Mouse (Mus musculus) testis, postnatal 10 days (tissue): ENCODE measurements around the gene Atox1.

Source experiments
- DNase-seq: peaks from one replicate; pipeline ENCODE4 v3.0.0; 2021; ENCODE audit warnings: low spot score

Atox1 gene

GRCm38 (mm10) chr11:55461019-55461645 lies at the start of gene Atox1:
Gene Atox1 (minus strand): TSS chr11:55461239.
- peak; percentile 97 for DNase-seq

DNA sequence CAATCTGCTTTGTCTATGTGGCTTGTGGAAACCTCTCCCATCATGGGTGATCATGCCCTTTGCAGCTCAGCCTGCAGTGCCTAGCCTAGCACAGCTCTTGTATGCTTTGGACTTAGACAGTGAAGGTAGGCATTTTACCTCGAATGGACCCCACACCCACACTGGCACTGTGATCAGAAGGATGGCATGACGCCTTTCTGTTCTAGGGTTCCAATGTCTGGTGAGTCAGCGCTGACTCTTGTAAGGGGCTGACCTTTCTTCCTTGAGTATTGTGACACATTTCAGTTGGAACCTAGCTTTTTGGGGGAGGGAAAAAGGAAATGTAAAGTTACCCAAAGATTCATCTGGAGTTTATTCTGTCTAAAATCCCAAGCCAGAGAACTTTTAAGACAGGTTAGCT lies 44.4 kb upstream of the Atox1 start:
- DNase-seq = no peak

- no peak for DNase-seq
Observed at GRCm38 (mm10) chr11:55502886-55503285, 41.8 kb upstream of the Atox1 start.

GRCm38 (mm10) chr11:55501955-55502531 lies 41.0 kb upstream of the Atox1 start:
- DNase-seq = no peak

GRCm38 (mm10) chr11:55497885-55498284 lies 36.8 kb upstream of the Atox1 start:
- DNase-seq = no peak

- DNase-seq = no peak
Observed at GRCm38 (mm10) chr11:55496158-55496557, 35.1 kb upstream of the Atox1 start.

DNA sequence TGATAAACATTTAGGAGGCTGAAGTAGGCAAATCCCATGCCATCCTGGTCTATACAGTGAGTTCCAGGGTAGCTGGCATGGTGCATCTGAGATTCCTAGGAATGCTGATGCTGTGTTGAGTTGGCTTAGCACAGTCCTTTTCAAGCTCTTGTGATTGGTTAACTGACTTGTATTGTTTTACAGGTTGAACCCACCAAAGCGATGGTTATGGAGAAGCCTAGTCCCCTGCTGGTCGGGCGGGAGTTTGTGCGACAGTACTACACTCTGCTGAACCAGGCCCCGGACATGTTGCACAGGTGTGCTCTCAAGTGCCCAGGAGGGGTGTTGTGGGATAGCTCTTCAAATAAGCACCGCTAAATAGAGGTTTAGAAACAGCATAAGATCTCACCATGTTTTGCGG lies 24.4 kb upstream of the Atox1 start:
- no peak for DNase-seq

DNA sequence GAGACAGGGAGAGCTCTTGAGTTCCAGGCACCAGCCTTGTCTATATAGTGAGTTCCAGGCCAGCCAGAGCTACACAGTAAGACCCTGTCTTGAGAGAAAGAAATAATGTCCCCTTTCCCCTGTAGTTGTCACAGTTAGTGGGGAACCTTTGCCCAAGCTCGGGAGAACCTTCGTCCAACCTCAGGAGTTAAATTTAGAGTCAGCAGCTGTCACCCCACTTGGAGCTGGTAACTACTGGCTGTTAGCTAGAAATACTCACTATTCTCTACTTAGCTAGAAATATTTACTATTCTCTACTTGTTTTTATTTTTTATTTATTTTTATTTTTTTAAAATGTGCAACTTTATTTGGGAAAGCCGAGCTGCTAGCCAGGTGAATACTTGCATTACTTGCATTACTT lies 12.2 kb upstream of the Atox1 start:
- no peak for DNase-seq

DNA sequence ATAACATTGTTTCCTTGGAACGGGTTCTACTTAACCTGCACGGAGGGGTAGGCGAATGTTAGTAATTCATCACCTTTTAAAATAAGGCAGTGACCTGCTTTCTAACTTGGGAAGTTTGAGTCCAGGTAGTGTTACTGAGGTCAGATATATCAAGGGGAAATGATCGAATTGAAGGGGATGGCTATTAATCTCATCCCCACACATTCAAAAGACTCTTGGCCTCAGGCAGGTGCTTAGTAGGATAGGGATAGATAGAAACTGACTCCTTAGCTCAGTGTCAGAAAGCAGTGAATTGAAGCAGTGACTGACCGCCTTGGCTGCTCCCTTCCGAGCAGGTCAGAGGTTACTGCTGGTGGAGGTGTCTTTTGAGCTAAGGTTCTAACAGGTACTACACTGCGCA lies 10.4 kb upstream of the Atox1 start:
- DNase-seq = no peak

- no peak for DNase-seq
Observed at GRCm38 (mm10) chr11:55470761-55471160, 9.7 kb upstream of the Atox1 start.

- peak; percentile 56 for DNase-seq
Observed at GRCm38 (mm10) chr11:55469923-55470691, 9.1 kb upstream of the Atox1 start.

- DNase-seq = peak; percentile 98
Observed at GRCm38 (mm10) chr11:55469048-55469843, 8.2 kb upstream of the Atox1 start, which contains the start of gene G3bp1. Gene G3bp1 (plus strand): TSS chr11:55469685.

DNA sequence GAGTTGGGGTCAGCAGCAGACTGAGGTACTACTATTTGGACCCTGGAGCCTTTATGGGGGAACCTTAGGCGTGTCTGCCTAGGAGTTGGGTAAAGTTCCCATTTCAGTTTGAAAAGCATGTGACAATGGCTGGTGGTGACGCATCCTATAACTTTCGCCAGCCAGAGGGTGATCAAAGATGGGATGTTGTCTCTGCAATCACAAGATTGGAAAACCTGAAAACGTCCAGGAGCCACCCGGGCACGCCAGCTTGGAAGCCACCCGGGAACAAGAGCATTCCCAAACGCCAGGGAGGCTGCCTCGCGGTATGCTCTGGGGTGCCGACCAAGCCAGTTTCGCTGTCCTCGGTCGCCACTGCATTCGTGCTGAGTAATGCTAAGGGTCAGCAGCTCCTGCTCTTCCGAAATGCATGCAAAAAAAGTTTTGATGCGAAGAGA lies 7.6 kb upstream of the Atox1 start:
- DNase-seq = peak; percentile 66

GRCm38 (mm10) chr11:55468012-55468411 lies 7.0 kb upstream of the Atox1 start:
- DNase-seq = no peak

DNA sequence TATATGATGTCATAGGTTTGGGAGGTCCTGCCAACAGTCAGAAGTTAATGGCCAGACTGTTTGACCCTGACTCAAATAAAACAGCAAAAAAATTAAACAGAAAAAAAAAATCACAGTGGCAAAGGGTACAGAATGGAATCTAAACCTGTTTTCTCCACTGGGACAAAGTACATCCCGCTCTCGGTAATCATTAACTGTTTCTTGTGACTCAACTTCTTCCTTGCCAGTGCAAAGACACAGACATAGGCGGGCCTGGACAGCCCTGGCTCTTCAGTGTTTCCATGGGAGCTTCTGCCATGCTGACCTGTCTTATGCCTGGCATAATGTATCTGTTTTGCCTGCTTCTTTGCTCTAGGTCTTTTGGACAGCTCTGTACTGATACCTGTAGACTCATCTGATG lies 4.1 kb upstream of the Atox1 start:
- no peak for DNase-seq

DNA sequence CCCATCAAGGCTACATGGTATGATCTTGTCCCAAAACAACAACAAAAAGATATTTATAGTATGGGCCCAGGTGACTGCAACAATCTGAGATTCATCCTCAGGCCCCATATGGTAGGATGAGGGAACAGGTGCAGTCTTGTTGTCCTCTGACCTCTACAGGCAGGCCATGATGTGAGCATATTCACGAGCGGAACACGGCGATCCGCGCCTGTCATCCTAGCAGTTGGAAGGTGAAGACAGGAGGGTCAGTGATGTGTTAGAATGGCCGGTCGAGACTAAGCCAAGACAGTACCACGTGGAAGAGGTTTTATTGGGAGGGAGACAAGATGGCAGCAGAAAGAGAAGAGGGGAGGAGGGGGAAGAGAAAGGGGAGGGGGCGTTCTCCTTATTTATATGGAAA lies 3.7 kb upstream of the Atox1 start:
- no peak for DNase-seq

DNA sequence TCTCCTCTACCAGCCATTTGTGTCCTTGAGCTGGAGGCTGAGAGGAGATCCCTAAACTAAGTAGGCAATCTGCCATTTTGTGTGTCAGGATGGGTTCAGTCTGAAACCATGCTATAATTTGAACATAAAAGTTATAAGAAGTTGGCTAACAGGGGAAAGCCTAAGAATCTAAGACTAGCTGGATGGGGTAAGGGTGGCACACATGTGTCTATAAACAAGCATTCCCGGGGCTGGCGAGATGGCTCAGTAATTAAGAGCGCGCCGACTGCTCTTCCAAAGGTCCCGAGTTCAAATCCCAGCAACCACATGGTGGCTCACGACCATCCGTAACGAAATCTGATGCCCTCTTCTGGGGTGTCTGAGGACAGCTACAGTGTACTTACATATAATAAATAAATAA lies 1.1 kb upstream of the Atox1 start:
- DNase-seq = no peak

DNA sequence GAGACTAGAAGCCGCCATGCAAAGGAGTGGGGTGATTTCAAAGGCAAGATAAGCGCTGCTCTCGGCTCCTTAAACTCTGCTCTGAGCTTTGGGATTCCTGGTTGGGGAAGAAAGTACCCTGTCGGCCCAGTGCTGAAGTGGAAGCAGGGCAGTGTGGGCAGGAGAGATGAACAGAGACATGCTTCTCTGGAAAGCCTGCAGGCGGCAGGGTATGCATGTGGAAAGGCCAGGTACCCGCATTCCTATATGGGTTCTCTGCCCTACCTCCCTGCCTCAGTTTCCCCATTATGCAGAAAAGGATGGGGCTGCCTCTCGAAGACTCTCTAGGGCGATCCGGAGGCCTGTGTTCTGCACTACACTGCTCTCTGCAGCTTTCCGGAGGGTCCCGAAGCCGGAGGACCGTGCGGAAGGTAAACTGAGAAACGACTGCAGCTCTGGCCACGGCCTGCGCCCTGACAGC lies 450 bp downstream of the Atox1 start:
- peak; percentile 46 for DNase-seq

GRCm38 (mm10) chr11:55459850-55460558 lies 1.0 kb downstream of the Atox1 start:
- no peak for DNase-seq

GRCm38 (mm10) chr11:55458501-55458900 lies 2.5 kb downstream of the Atox1 start:
- DNase-seq = no peak

DNA sequence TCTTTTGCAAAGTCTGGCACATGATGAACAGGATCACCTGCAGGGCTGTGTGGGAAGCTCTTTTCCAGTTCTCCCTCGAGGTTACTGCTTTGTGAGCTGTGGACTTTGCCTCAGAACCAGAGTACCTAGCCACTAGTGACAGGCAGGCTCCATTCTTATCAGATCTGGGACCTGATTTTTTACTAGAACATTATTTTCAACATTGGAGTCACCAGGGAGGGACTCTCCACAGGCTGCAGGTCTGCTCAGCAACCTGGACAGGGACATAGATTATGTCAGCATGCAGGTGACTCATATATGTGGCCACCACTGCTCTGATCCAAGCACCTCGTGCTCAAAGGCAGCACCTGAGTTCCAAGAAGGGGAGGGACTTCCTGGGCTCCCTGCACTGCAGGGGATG lies 5.9 kb downstream of the Atox1 start:
- no peak for DNase-seq

DNA sequence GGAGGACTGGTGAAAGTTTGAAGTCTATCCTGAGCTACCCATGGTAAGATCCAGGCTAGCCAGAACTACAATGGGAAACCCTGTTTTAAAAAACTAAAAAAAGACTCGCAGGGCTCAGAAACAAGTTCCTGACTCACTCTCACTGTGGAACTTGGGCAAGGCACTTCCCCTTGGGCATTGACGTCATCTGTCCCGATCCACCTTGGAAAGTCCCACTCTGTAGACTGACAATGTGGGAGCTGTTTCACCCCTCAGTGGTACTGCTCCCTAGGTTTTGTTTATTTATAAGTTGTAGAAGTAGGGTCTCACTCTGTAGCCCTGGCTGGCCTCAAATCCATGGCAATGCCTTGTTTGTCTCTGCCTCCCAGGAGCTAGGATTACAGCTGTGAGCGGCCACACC lies 7.4 kb downstream of the Atox1 start:
- DNase-seq = no peak
